Comparison of ENCODE assay signal across 11 mouse cellular contexts in genomic region chr11:115904231-115904955, GRCm38 (mm10). TPM values are rescaled to one million over a fixed set of nuclear protein-coding genes. Genes with fewer than 3 reads are reported as not detected.
DNase-seq lines count a peak whose midpoint lies in the region; ATAC-seq and TF ChIP-seq lines count a peak whose summit lies in the region.
"Had no signal": no experiment of that assay in that cellular context is flagged by ENCODE, and none has a peak within 500 bp of the region (broad histone marks: within the 10 kb centered on the region; RNA-seq: fewer than 3 reads in every experiment).

No protein-coding gene starts in this region.

- H3K4me3 ChIP-seq in heart, embryonic 11.5 days (ENCODE audit: low read depth, low read length), result no peak overlapping the region
- H3K4me3 ChIP-seq in midbrain, embryonic 14.5 days (replicated peaks; ENCODE audit: low read depth, low read length), result no peak overlapping the region
- H3K4me3 ChIP-seq in midbrain, embryonic 15.5 days, result no peak overlapping the region
- no peak overlapping the region for H3K4me3 ChIP-seq in stomach, postnatal 0 days (ENCODE audit: low read depth, low read length)

- H3K27me3 ChIP-seq in heart, embryonic 11.5 days (ENCODE audit: control insufficient read depth, insufficient read depth, low read length), result no peaks in the 10 kb centered on the region
- no peaks in the 10 kb centered on the region for H3K27me3 ChIP-seq in midbrain, embryonic 14.5 days (ENCODE audit: control insufficient read depth, insufficient read depth, low read length)
- no peaks in the 10 kb centered on the region for H3K27me3 ChIP-seq in midbrain, embryonic 15.5 days (replicated peaks)
- H3K27me3 ChIP-seq in stomach, postnatal 0 days (ENCODE audit: control insufficient read depth, insufficient read depth, low read length), result no peaks in the 10 kb centered on the region

- H3K4me1 ChIP-seq in heart, embryonic 11.5 days (ENCODE audit: control insufficient read depth, insufficient read depth, low read length), result peaks cover 71% of the 10 kb centered on the region
- H3K4me1 ChIP-seq in midbrain, embryonic 14.5 days (ENCODE audit: control insufficient read depth, insufficient read depth, low read length), result no peaks in the 10 kb centered on the region
- 0 out of 2 replicates have a peak, but pooled peaks cover 3% of the 10 kb centered on the region for H3K4me1 ChIP-seq in midbrain, embryonic 15.5 days
- peaks cover 19% of the 10 kb centered on the region for H3K4me1 ChIP-seq in stomach, postnatal 0 days (replicated peaks; ENCODE audit: control insufficient read depth, insufficient read depth)

- 60% methylated on average over 8 of the region's 8 CpGs for WGBS in heart, embryonic 11.5 days (ENCODE audit: insufficient replicate concordance)
- WGBS in midbrain, embryonic 14.5 days, result 84% methylated on average over 8 of the region's 8 CpGs
- WGBS in midbrain, embryonic 15.5 days, result 89% methylated on average over 8 of the region's 8 CpGs
- WGBS in stomach, postnatal 0 days, result 52% methylated on average over 8 of the region's 8 CpGs

- no peak for TF ChIP-seq EP300 in stomach, postnatal 0 days (optimal IDR thresholded peaks at IDR 0.05)

- H3K9ac ChIP-seq in heart, embryonic 11.5 days (ENCODE audit: low read depth, low read length), result peak overlapping the region; percentile 53
- 0 out of 2 replicates have a peak overlapping the region, but pooled peaks have one; percentile 3 for H3K9ac ChIP-seq in midbrain, embryonic 14.5 days (replicated peaks; ENCODE audit: low read length)
- H3K9ac ChIP-seq in midbrain, embryonic 15.5 days, result no peak overlapping the region
- peak overlapping the region; percentile 28; the same call in 1 of the 2 replicates for H3K9ac ChIP-seq in stomach, postnatal 0 days (ENCODE audit: low read length)

- intact Hi-C loops in heart, postnatal 36 days (cut with DNase I), result no loop called here

- ATAC-seq in heart, embryonic 11.5 days (replicated peaks; ENCODE audit: insufficient number of reproducible peaks, low FRiP score, low TSS enrichment), result no peak
- ATAC-seq in midbrain, embryonic 14.5 days (ENCODE audit: low FRiP score, low TSS enrichment), result no peak
- no peak for ATAC-seq in midbrain, embryonic 15.5 days (replicated peaks)
- peak; percentile 42 for ATAC-seq in stomach, postnatal 0 days (ENCODE audit: low FRiP score, low TSS enrichment)

- peak overlapping the region; percentile 95 for H3K27ac ChIP-seq in heart, embryonic 11.5 days (ENCODE audit: low read depth, low read length)
- H3K27ac ChIP-seq in midbrain, embryonic 14.5 days (replicated peaks; ENCODE audit: low read depth, low read length), result no peak overlapping the region
- no peak overlapping the region for H3K27ac ChIP-seq in midbrain, embryonic 15.5 days
- H3K27ac ChIP-seq in stomach, postnatal 0 days (replicated peaks), result peak overlapping the region; percentile 90

- no peaks in the 10 kb centered on the region for H3K9me3 ChIP-seq in heart, embryonic 11.5 days (replicated peaks; ENCODE audit: control insufficient read depth, low read length)
- no peaks in the 10 kb centered on the region for H3K9me3 ChIP-seq in midbrain, embryonic 14.5 days (ENCODE audit: control insufficient read depth, low read length)
- no peaks in the 10 kb centered on the region for H3K9me3 ChIP-seq in midbrain, embryonic 15.5 days
- H3K9me3 ChIP-seq in stomach, postnatal 0 days (ENCODE audit: control insufficient read depth, low read length), result no peaks in the 10 kb centered on the region

- no peak for TF ChIP-seq CTCF in stomach, postnatal 0 days (IDR thresholded peaks at IDR 0.05; ENCODE audit: low read depth)

- H3K36me3 ChIP-seq in heart, embryonic 11.5 days (ENCODE audit: control insufficient read depth, insufficient read depth, low read length), result peaks cover 4% of the 10 kb centered on the region
- 0 out of 2 replicates have a peak, but pooled peaks cover 6% of the 10 kb centered on the region for H3K36me3 ChIP-seq in midbrain, embryonic 14.5 days (ENCODE audit: control insufficient read depth, insufficient read depth, low read length)
- H3K36me3 ChIP-seq in midbrain, embryonic 15.5 days (replicated peaks), result no peaks in the 10 kb centered on the region
- H3K36me3 ChIP-seq in stomach, postnatal 0 days (ENCODE audit: control insufficient read depth, insufficient read depth, low read length), result no peaks in the 10 kb centered on the region

- DNase-seq in heart, postnatal 36 days, result no peak
- DNase-seq in midbrain, embryonic 14.5 days, result no peak
- peak; percentile 37 for DNase-seq in kidney, postnatal 14 days
- peak; percentile 40 for DNase-seq in stomach, postnatal 0 days (ENCODE audit: low spot score)
- no peak for DNase-seq in right cerebral cortex, postnatal 14 days
- DNase-seq in adrenal gland, postnatal 10 days, result no peak
- DNase-seq: cerebellum, postnatal 36 days had no signal

- 0 out of 2 replicates have a peak overlapping the region, but pooled peaks have one; percentile 23 for H3K4me2 ChIP-seq in heart, embryonic 11.5 days
- H3K4me2 ChIP-seq in midbrain, embryonic 14.5 days (ENCODE audit: low read length), result no peak overlapping the region
- H3K4me2 ChIP-seq in midbrain, embryonic 15.5 days, result no peak overlapping the region
- peak overlapping the region; percentile 19; the same call in 1 of the 2 replicates for H3K4me2 ChIP-seq in stomach, postnatal 0 days (replicated peaks; ENCODE audit: low read depth)

RNA-seq across cellular contexts. Expression of gene Smim5, which starts 4.6 kb away (rescaled TPM):
- 19.6 and 21.8 TPM in 2 replicates for polyA plus RNA-seq in heart, embryonic 11.5 days (2014; fragmentation: Nextera tagmentation; extraction: Ambion mirVana)
- total RNA-seq in heart, postnatal 36 days (2021), result 10 to 100 TPM; 14.8 to 26.7 TPM
- polyA plus RNA-seq in midbrain, embryonic 14.5 days (2014; fragmentation: Nextera tagmentation; extraction: Ambion mirVana), result 0.46 and 1.1 TPM in 2 replicates
- 1.2 and 1.4 TPM in 2 replicates for polyA plus RNA-seq in midbrain, embryonic 15.5 days (2015; fragmentation: Nextera tagmentation; extraction: Ambion mirVana)
- 16.8 and 17.9 TPM in 2 replicates for polyA plus RNA-seq in stomach, postnatal 0 days (2015; fragmentation: Nextera tagmentation; extraction: Ambion mirVana)
- total RNA-seq in adrenal gland, postnatal 10 days (2021), result 1 to 10 TPM; 1.5 to 2.6 TPM

RNA-seq across cellular contexts. Expression of gene Smim6, which starts 7.4 kb away (rescaled TPM):
- polyA plus RNA-seq in heart, embryonic 11.5 days (2014; fragmentation: Nextera tagmentation; extraction: Ambion mirVana), result 0.46 and 1.2 TPM in 2 replicates
- under 1 TPM in 1 of 2 experiments, not detected in 1; 0.31 TPM for total RNA-seq in heart, postnatal 36 days (2021)
- 0.22 and 0.31 TPM in 2 replicates for polyA plus RNA-seq in midbrain, embryonic 14.5 days (2014; fragmentation: Nextera tagmentation; extraction: Ambion mirVana)
- 1.0 and 1.1 TPM in 2 replicates for polyA plus RNA-seq in midbrain, embryonic 15.5 days (2015; fragmentation: Nextera tagmentation; extraction: Ambion mirVana)
- polyA plus RNA-seq in stomach, postnatal 0 days (2015; fragmentation: Nextera tagmentation; extraction: Ambion mirVana), result 184 and 185 TPM in 2 replicates
- total RNA-seq in adrenal gland, postnatal 10 days (2021), result under 1 TPM in 1 of 2 experiments, not detected in 1; 0.30 TPM
- total RNA-seq: layer of hippocampus, adult 18-20 months had no signal
- polyA plus RNA-seq: frontal cortex, adult 2 months had no signal

RNA-seq across cellular contexts. Expression of gene Sap30bp, which starts 28.7 kb away (rescaled TPM):
- polyA plus RNA-seq in heart, embryonic 11.5 days (2014; fragmentation: Nextera tagmentation; extraction: Ambion mirVana), result 27.9 and 28.3 TPM in 2 replicates
- 10 to 100 TPM; 17.2 to 20.7 TPM for total RNA-seq in heart, postnatal 36 days (2021)
- 48.4 and 49.9 TPM in 2 replicates for polyA plus RNA-seq in midbrain, embryonic 14.5 days (2014; fragmentation: Nextera tagmentation; extraction: Ambion mirVana)
- polyA plus RNA-seq in midbrain, embryonic 15.5 days (2015; fragmentation: Nextera tagmentation; extraction: Ambion mirVana), result 52.1 and 53.1 TPM in 2 replicates
- 23.6 and 27.0 TPM in 2 replicates for polyA plus RNA-seq in stomach, postnatal 0 days (2015; fragmentation: Nextera tagmentation; extraction: Ambion mirVana)
- 10 to 100 TPM; 38.0 to 38.1 TPM for total RNA-seq in adrenal gland, postnatal 10 days (2021)

RNA-seq across cellular contexts. Expression of gene Recql5, which starts 28.9 kb away (rescaled TPM):
- polyA plus RNA-seq in heart, embryonic 11.5 days (2014; fragmentation: Nextera tagmentation; extraction: Ambion mirVana), result 12.3 and 13.0 TPM in 2 replicates
- total RNA-seq in heart, postnatal 36 days (2021), result 1 to 10 TPM; 6.7 to 8.9 TPM
- polyA plus RNA-seq in midbrain, embryonic 14.5 days (2014; fragmentation: Nextera tagmentation; extraction: Ambion mirVana), result 18.0 and 18.4 TPM in 2 replicates
- polyA plus RNA-seq in midbrain, embryonic 15.5 days (2015; fragmentation: Nextera tagmentation; extraction: Ambion mirVana), result 22.4 and 25.7 TPM in 2 replicates
- polyA plus RNA-seq in stomach, postnatal 0 days (2015; fragmentation: Nextera tagmentation; extraction: Ambion mirVana), result 7.2 and 8.1 TPM in 2 replicates
- 10 to 100 TPM; 17.8 to 24.5 TPM for total RNA-seq in adrenal gland, postnatal 10 days (2021)

RNA-seq across cellular contexts. Expression of gene Myo15b, which starts 46.2 kb away (rescaled TPM):
- polyA plus RNA-seq in heart, embryonic 11.5 days (2014; fragmentation: Nextera tagmentation; extraction: Ambion mirVana), result 0.06 and 0.39 TPM in 2 replicates
- total RNA-seq in heart, postnatal 36 days (2021), result under 1 TPM in 1 of 2 experiments, not detected in 1; 0.14 TPM
- polyA plus RNA-seq in midbrain, embryonic 14.5 days (2014; fragmentation: Nextera tagmentation; extraction: Ambion mirVana), result 0.15 TPM in 1 of 2 replicates, not detected in the other
- 0.03 and 0.10 TPM in 2 replicates for polyA plus RNA-seq in midbrain, embryonic 15.5 days (2015; fragmentation: Nextera tagmentation; extraction: Ambion mirVana)
- polyA plus RNA-seq in stomach, postnatal 0 days (2015; fragmentation: Nextera tagmentation; extraction: Ambion mirVana), result 16.0 and 18.2 TPM in 2 replicates
- 1 to 10 TPM in 1 of 2 experiments, under 1 TPM in 1; 0.91 to 1.2 TPM for total RNA-seq in adrenal gland, postnatal 10 days (2021)

Comparison
In these comparisons a context has a peak if more than half of its experiments do, and no peak if none do; other contexts are left out.
1. H3K27ac ChIP-seq: peak in heart, embryonic 11.5 days (single experiment) and stomach, postnatal 0 days (single experiment); none in midbrain, embryonic 14.5 days (single experiment) and midbrain, embryonic 15.5 days (single experiment).
2. H3K4me2 ChIP-seq: peak in heart, embryonic 11.5 days (single experiment) and stomach, postnatal 0 days (single experiment); none in midbrain, embryonic 14.5 days (single experiment) and midbrain, embryonic 15.5 days (single experiment).
3. DNase-seq: peak in kidney, postnatal 14 days (single experiment) and stomach, postnatal 0 days (single experiment); none in heart, postnatal 36 days (0 of 2), midbrain, embryonic 14.5 days (single experiment), right cerebral cortex, postnatal 14 days (single experiment) and adrenal gland, postnatal 10 days (single experiment).
4. RNA of gene Smim6, which starts 7.4 kb away (polyA plus RNA-seq): 184 to 185 TPM in stomach, postnatal 0 days; 0.46 to 1.2 TPM in heart, embryonic 11.5 days, 1.0 to 1.1 TPM in midbrain, embryonic 15.5 days and 0.22 to 0.31 TPM in midbrain, embryonic 14.5 days; every median in the first group is over 10 times any median in the second.